In the genomic region with DNA sequence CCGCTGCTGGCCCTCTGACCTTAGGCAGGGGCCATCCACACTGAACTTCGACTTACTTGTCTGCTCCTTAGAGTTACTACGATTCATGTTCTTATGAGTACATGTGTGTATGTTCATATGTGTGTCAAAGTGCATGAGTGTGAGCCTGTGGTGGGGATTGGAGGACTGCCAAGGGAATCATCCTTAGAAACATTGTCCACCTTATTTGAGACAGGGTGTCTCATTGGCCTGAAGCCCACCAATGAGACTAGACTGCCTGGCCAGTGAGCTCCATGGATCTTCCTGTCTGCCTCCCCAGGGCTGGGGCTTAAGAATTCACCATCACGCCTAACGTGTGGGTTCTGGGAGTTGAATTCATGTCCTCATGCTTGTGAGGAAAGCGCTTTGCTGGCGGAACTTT, we compare ENCODE assay signal across 21 mouse cellular contexts.
"Had no signal": no experiment of that assay in that cellular context is flagged by ENCODE, and none has a peak within 500 bp of the region (broad histone marks: within the 10 kb centered on the region; RNA-seq: fewer than 3 reads in every experiment).

No protein-coding gene starts in this region.

- H3K4me3 ChIP-seq: gastrocnemius, adult 2 months; heart, adult 2 months; heart, embryonic 13.5 days; heart, embryonic 15.5 days; hindbrain, embryonic 10.5 days; hindbrain, embryonic 12.5 days; intestine, embryonic 15.5 days; limb, embryonic 10.5 days; limb, embryonic 12.5 days; liver, embryonic 13.5 days; liver, embryonic 15.5 days had no signal

- H3K27ac ChIP-seq: gastrocnemius, adult 2 months; heart, adult 2 months; heart, embryonic 13.5 days; heart, embryonic 15.5 days; hindbrain, embryonic 10.5 days; hindbrain, embryonic 12.5 days; intestine, embryonic 15.5 days; limb, embryonic 10.5 days; limb, embryonic 12.5 days; liver, embryonic 13.5 days; liver, embryonic 15.5 days had no signal

- DNase-seq: gastrocnemius, adult 2 months; gastrocnemius, postnatal 10 days; gastrocnemius, postnatal 25 days; heart, adult 2 months; heart, postnatal 4 days; kidney, adult 18-20 months; kidney, adult 8-10 months; kidney, postnatal 10 days; kidney, postnatal 25 days; kidney, postnatal 4 days; layer of hippocampus, adult 9-11 months; liver; liver, embryonic 13.5 days had no signal
